Mouse (Mus musculus): ENCODE measurements at regions not wholly inside any gene's neighbourhood (a gene's known extent, or its start where the extent isn't known, plus 50 kb on each side); places are given as distances from the start of the nearest gene placed in this dataset.

GRCm38 (mm10) chr10:91515021-91515371 lies 333.9 kb upstream of the Tmpo start:
- WGBS = 61% methylated on average over 2 of the region's 2 CpGs
- Histone ChIP-seq H3K9ac (replicated peaks; ENCODE audit: low read depth, low read length) (no peak overlapping the region), H3K4me1 (ENCODE audit: control insufficient read depth, insufficient read depth) (no peaks in the 10 kb centered on the region), H3K27ac (ENCODE audit: low read depth) (no peak overlapping the region), H3K4me3 (ENCODE audit: low read depth, low read length) (no peak overlapping the region), H3K27me3 (ENCODE audit: control insufficient read depth, insufficient read depth, low read length) (no peaks in the 10 kb centered on the region), H3K36me3 (replicated peaks; ENCODE audit: control insufficient read depth, insufficient read depth, low read length) (no peaks in the 10 kb centered on the region), H3K4me2 (ENCODE audit: low read depth, low read length) (no peak overlapping the region), H3K9me3 (replicated peaks; ENCODE audit: control insufficient read depth, low read length) (no peaks in the 10 kb centered on the region)
- no peak for ATAC-seq (ENCODE audit: insufficient read depth, low read depth)
- TF ChIP-seq EP300 (IDR thresholded peaks at IDR 0.05; ENCODE audit: low read depth) (no peak), CTCF (IDR thresholded peaks at IDR 0.05; ENCODE audit: low read depth) (no peak)
- no peak for DNase-seq (ENCODE audit: low spot score)

- 85% methylated on average over 9 of the region's 9 CpGs for WGBS
- TF ChIP-seq EP300 (IDR thresholded peaks at IDR 0.05; ENCODE audit: low read depth) (no peak), CTCF (IDR thresholded peaks at IDR 0.05; ENCODE audit: low read depth) (no peak)
These were observed 333.3 kb upstream of the Tmpo start for GRCm38 (mm10) chr10:91514163-91515020.

DNA sequence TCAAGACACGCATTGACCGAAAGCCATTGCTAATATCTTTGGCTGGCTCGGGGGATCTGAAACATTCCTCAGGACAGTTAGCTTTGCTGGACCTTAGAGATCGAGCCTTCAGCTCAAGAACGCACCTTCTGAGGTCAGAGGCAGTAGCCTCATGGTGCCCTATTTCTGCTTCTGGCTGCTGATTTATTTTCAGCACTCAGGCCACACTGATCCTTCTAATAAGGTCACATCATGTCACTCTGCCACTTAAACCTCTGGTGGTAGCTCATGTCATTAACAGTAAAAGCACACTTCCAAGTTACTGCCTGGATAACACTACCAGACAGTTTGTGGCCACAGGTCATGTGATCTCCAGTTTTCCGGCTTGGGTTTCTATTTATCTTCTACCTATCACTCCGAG lies 325.9 kb upstream of the Tmpo start:
- ATAC-seq (ENCODE audit: insufficient read depth, low read depth) = peak; percentile 62
- Histone ChIP-seq H3K9ac (replicated peaks; ENCODE audit: low read depth, low read length) (no peak overlapping the region), H3K4me1 (ENCODE audit: control insufficient read depth, insufficient read depth) (no peaks in the 10 kb centered on the region), H3K27ac (ENCODE audit: low read depth) (no peak overlapping the region), H3K27me3 (ENCODE audit: control insufficient read depth, insufficient read depth, low read length) (no peaks in the 10 kb centered on the region), H3K4me2 (ENCODE audit: low read depth, low read length) (no peak overlapping the region), H3K4me3 (ENCODE audit: low read depth, low read length) (no peak overlapping the region), H3K36me3 (replicated peaks; ENCODE audit: control insufficient read depth, insufficient read depth, low read length) (no peaks in the 10 kb centered on the region), H3K9me3 (replicated peaks; ENCODE audit: control insufficient read depth, low read length) (no peaks in the 10 kb centered on the region)
- WGBS = 50% methylated on average over 7 of the region's 7 CpGs
- TF ChIP-seq CTCF (IDR thresholded peaks at IDR 0.05; ENCODE audit: low read depth) (no peak), EP300 (IDR thresholded peaks at IDR 0.05; ENCODE audit: low read depth) (no peak)
- DNase-seq (ENCODE audit: low spot score) = peak; percentile 39

More at GRCm38 (mm10) chr10:91514163-91515020, 333.3 kb upstream of the Tmpo start:
- ATAC-seq (ENCODE audit: insufficient read depth, low read depth) = no peak
- H3K9ac ChIP-seq (replicated peaks; ENCODE audit: low read depth, low read length) = no peak overlapping the region
- H3K4me3 ChIP-seq (ENCODE audit: low read depth, low read length) = no peak overlapping the region
- H3K4me1 ChIP-seq (ENCODE audit: control insufficient read depth, insufficient read depth) = no peaks in the 10 kb centered on the region
- H3K27me3 ChIP-seq (ENCODE audit: control insufficient read depth, insufficient read depth, low read length) = no peaks in the 10 kb centered on the region
- no peak overlapping the region for H3K4me2 ChIP-seq (ENCODE audit: low read depth, low read length)
- DNase-seq (ENCODE audit: low spot score) = no peak
- no peaks in the 10 kb centered on the region for H3K9me3 ChIP-seq (replicated peaks; ENCODE audit: control insufficient read depth, low read length)
- no peak overlapping the region for H3K27ac ChIP-seq (ENCODE audit: low read depth)
- no peaks in the 10 kb centered on the region for H3K36me3 ChIP-seq (replicated peaks; ENCODE audit: control insufficient read depth, insufficient read depth, low read length)

DNA sequence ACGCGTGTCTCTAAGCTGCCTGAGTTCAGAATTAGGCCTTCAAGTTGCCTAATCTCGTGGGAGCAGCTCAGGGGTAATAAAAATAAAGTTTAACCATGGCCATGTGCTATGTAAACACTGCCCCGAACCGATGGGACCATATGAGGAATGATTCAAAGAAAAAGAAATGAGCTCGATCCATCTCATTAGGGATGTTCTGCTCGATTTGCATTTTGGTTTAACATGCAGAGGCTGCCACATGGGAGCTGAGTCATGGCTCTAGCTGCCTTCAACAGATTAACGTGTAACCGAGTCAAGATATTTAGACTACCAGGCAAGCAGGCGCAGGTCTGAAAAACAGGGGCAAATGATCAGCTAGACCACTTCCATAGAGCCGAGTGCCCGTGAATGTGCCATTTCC lies 323.8 kb upstream of the Tmpo start:
- H3K4me2 ChIP-seq (ENCODE audit: low read depth, low read length) = no peak overlapping the region
- no peaks in the 10 kb centered on the region for H3K27me3 ChIP-seq (ENCODE audit: control insufficient read depth, insufficient read depth, low read length)
- H3K9me3 ChIP-seq (replicated peaks; ENCODE audit: control insufficient read depth, low read length) = no peaks in the 10 kb centered on the region
- DNase-seq (ENCODE audit: low spot score) = no peak
- WGBS = 82% methylated on average over 12 of the region's 12 CpGs
- H3K9ac ChIP-seq (replicated peaks; ENCODE audit: low read depth, low read length) = no peak overlapping the region
- H3K4me3 ChIP-seq (ENCODE audit: low read depth, low read length) = no peak overlapping the region
- TF ChIP-seq EP300 (IDR thresholded peaks at IDR 0.05; ENCODE audit: low read depth) = no peak
- no peak for TF ChIP-seq CTCF (IDR thresholded peaks at IDR 0.05; ENCODE audit: low read depth)
- H3K27ac ChIP-seq (ENCODE audit: low read depth) = no peak overlapping the region
- no peaks in the 10 kb centered on the region for H3K4me1 ChIP-seq (ENCODE audit: control insufficient read depth, insufficient read depth)
- ATAC-seq (ENCODE audit: insufficient read depth, low read depth) = no peak
- no peaks in the 10 kb centered on the region for H3K36me3 ChIP-seq (replicated peaks; ENCODE audit: control insufficient read depth, insufficient read depth, low read length)

GRCm38 (mm10) chr10:91498543-91498942 lies 317.4 kb upstream of the Tmpo start:
- Histone ChIP-seq H3K4me1 (ENCODE audit: control insufficient read depth, insufficient read depth) (no peaks in the 10 kb centered on the region), H3K9ac (replicated peaks; ENCODE audit: low read depth, low read length) (no peak overlapping the region), H3K27me3 (ENCODE audit: control insufficient read depth, insufficient read depth, low read length) (no peaks in the 10 kb centered on the region), H3K9me3 (replicated peaks; ENCODE audit: control insufficient read depth, low read length) (no peaks in the 10 kb centered on the region), H3K36me3 (replicated peaks; ENCODE audit: control insufficient read depth, insufficient read depth, low read length) (no peaks in the 10 kb centered on the region), H3K27ac (ENCODE audit: low read depth) (no peak overlapping the region), H3K4me3 (ENCODE audit: low read depth, low read length) (no peak overlapping the region), H3K4me2 (ENCODE audit: low read depth, low read length) (no peak overlapping the region)
- ATAC-seq (ENCODE audit: insufficient read depth, low read depth) = no peak
- TF ChIP-seq CTCF (IDR thresholded peaks at IDR 0.05; ENCODE audit: low read depth) (no peak), EP300 (IDR thresholded peaks at IDR 0.05; ENCODE audit: low read depth) (no peak)
- DNase-seq (ENCODE audit: low spot score) = no peak
- WGBS = 81% methylated on average over 4 of the region's 4 CpGs

DNA sequence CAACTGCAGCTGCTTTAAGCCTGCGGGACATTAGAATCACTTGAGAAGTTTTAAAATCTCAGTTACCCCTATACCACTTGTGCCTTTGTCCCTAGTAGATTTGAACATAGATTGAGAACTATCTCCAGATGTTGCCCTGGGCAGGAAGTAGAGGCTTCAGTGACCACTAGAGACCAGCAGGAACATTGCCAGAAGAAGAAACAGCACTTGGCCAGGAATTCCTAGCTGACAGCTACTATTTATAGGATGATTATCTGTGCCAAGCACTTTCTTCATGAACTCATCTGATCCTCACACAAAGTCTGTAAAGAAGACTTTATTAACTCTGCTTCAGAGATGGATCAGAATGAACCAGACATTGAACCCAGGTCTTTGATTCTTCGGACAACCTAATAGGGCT lies 283.6 kb upstream of the Tmpo start:
- no peaks in the 10 kb centered on the region for H3K36me3 ChIP-seq (replicated peaks; ENCODE audit: control insufficient read depth, insufficient read depth, low read length)
- WGBS = 80% methylated on average over 2 of the region's 2 CpGs
- ATAC-seq (ENCODE audit: insufficient read depth, low read depth) (no peak), DNase-seq (ENCODE audit: low spot score) (peak; percentile 16)
- peaks cover 16% of the 10 kb centered on the region; the same call in 1 of the 2 replicates for H3K4me1 ChIP-seq (ENCODE audit: control insufficient read depth, insufficient read depth)
- no peak overlapping the region for H3K9ac ChIP-seq (replicated peaks; ENCODE audit: low read depth, low read length)
- H3K27ac ChIP-seq (ENCODE audit: low read depth) = no peak overlapping the region
- H3K4me3 ChIP-seq (ENCODE audit: low read depth, low read length) = no peak overlapping the region
- no peaks in the 10 kb centered on the region for H3K9me3 ChIP-seq (replicated peaks; ENCODE audit: control insufficient read depth, low read length)
- H3K4me2 ChIP-seq (ENCODE audit: low read depth, low read length) = no peak overlapping the region
- peak; percentile 2; the same call in 1 of the 2 replicates for TF ChIP-seq CTCF (IDR thresholded peaks at IDR 0.05; ENCODE audit: low read depth)
- TF ChIP-seq EP300 (IDR thresholded peaks at IDR 0.05; ENCODE audit: low read depth) = no peak
- H3K27me3 ChIP-seq (ENCODE audit: control insufficient read depth, insufficient read depth, low read length) = no peaks in the 10 kb centered on the region
